Mouse (Mus musculus): ENCODE measurements around the gene Etl4. TPM values are rescaled to one million over a fixed set of nuclear protein-coding genes. Genes with fewer than 3 reads are reported as not detected.
A peak's percentile ranks its signal among the peaks of the same experiment; 100 is the strongest.
"Not testable (repeated sequence)": the region's sequence is repeated elsewhere in the genome, so short reads cannot be mapped to it uniquely, and the experiment has no call there.

Etl4 gene
- total RNA-seq, 1 experiment = 50.8 TPM

- peak overlapping the region; percentile 100 for H3K27ac ChIP-seq (ENCODE audit: insufficient read depth, low read depth, low read length, poor library complexity, severe bottlenecking)
- in situ Hi-C loops (cut with MboI; ENCODE audit: low sequenced_read_pairs in 2 of 2, unreplicated experiment in 2 of 2) = no loop called here
- DNase-seq (ENCODE audit: low read depth, low spot score) = peak; percentile 73
Observed at GRCm38 (mm10) chr2:20672803-20673603, 763.4 kb downstream of the Etl4 start.

GRCm38 (mm10) chr2:20676379-20676778 lies 766.8 kb downstream of the Etl4 start:
- H3K36me3 ChIP-seq (ENCODE audit: control insufficient read depth, insufficient read depth, low read length, poor library complexity, severe bottlenecking) = peaks cover 7% of the 10 kb centered on the region
- DNase-seq (ENCODE audit: low read depth, low spot score) = no peak

More at GRCm38 (mm10) chr2:20672803-20673603, 763.4 kb downstream of the Etl4 start:
- H3K4me1 ChIP-seq (ENCODE audit: control insufficient read depth in 2 of 2, insufficient read depth in 2 of 2, low read length in 2 of 2, poor library complexity in 1 of 2) = peaks cover 9 to 19% of the 10 kb centered on the region in 2 experiments
- H3K36me3 ChIP-seq (ENCODE audit: control insufficient read depth, insufficient read depth, low read length, poor library complexity, severe bottlenecking) = peaks cover 12% of the 10 kb centered on the region
- H3K9ac ChIP-seq (ENCODE audit: insufficient read depth, low read depth, low read length, poor library complexity, severe bottlenecking) = peak overlapping the region; percentile 83
- peak overlapping the region; percentile 41 to 67 for H3K4me3 ChIP-seq (ENCODE audit: insufficient read depth in 1 of 2, low read depth in 1 of 2, low read length in 2 of 2, poor library complexity in 1 of 2, severe bottlenecking in 1 of 2)
- TF ChIP-seq ZC3H11A (IDR thresholded peaks at IDR 0.05; ENCODE audit: borderline replicate concordance, low read depth, low read length) (peak; percentile 58; the same call in 1 of the 2 replicates), HCFC1 (IDR thresholded peaks at IDR 0.05; ENCODE audit: borderline replicate concordance, insufficient read depth, low read length) (no peak)
- no peaks in the 10 kb centered on the region for H3K9me3 ChIP-seq (ENCODE audit: control insufficient read depth, insufficient read depth, low read depth, low read length)

GRCm38 (mm10) chr2:20678793-20679192 lies 769.2 kb downstream of the Etl4 start:
- Histone ChIP-seq H3K27ac (ENCODE audit: insufficient read depth, low read depth, low read length, poor library complexity, severe bottlenecking) (no peak overlapping the region), H3K9me3 (ENCODE audit: control insufficient read depth, insufficient read depth, low read depth, low read length) (no peaks in the 10 kb centered on the region), H3K4me3 (ENCODE audit: insufficient read depth in 1 of 2, low read depth in 1 of 2, low read length in 2 of 2, poor library complexity in 1 of 2, severe bottlenecking in 1 of 2) (no peak overlapping the region), H3K36me3 (ENCODE audit: control insufficient read depth, insufficient read depth, low read length, poor library complexity, severe bottlenecking) (peaks cover 5% of the 10 kb centered on the region), H3K9ac (ENCODE audit: insufficient read depth, low read depth, low read length, poor library complexity, severe bottlenecking) (no peak overlapping the region; the same call in 1 of the 2 replicates), H3K4me1 (ENCODE audit: control insufficient read depth in 2 of 2, insufficient read depth in 2 of 2, low read length in 2 of 2, poor library complexity in 1 of 2) (peaks cover 2 to 12% of the 10 kb centered on the region in 2 experiments; a peak in 3 of 4 replicates)
- in situ Hi-C loops (cut with MboI; ENCODE audit: low sequenced_read_pairs in 2 of 2, unreplicated experiment in 2 of 2) = no loop called here
- no peak for DNase-seq (ENCODE audit: low read depth, low spot score)
- TF ChIP-seq CHD2 (IDR thresholded peaks at IDR 0.05; ENCODE audit: low read depth, low read length) (no peak), MAFK (IDR thresholded peaks at IDR 0.05; ENCODE audit: insufficient read depth, low read depth, low read length) (no peak), ZNF384 (IDR thresholded peaks at IDR 0.05; ENCODE audit: low read depth, low read length) (no peak), ZC3H11A (IDR thresholded peaks at IDR 0.05; ENCODE audit: borderline replicate concordance, low read depth, low read length) (no peak), HCFC1 (IDR thresholded peaks at IDR 0.05; ENCODE audit: borderline replicate concordance, insufficient read depth, low read length) (no peak)

More at GRCm38 (mm10) chr2:20676379-20676778, 766.8 kb downstream of the Etl4 start:
- no peak overlapping the region; the same call in 1 of the 2 replicates for H3K27ac ChIP-seq (ENCODE audit: insufficient read depth, low read depth, low read length, poor library complexity, severe bottlenecking)
- H3K9me3 ChIP-seq (ENCODE audit: control insufficient read depth, insufficient read depth, low read depth, low read length) = no peaks in the 10 kb centered on the region
- H3K4me1 ChIP-seq (ENCODE audit: control insufficient read depth in 2 of 2, insufficient read depth in 2 of 2, low read length in 2 of 2, poor library complexity in 1 of 2) = peaks cover 2 to 14% of the 10 kb centered on the region in 2 experiments; a peak in 3 of 4 replicates
- in situ Hi-C loops (cut with MboI; ENCODE audit: low sequenced_read_pairs in 2 of 2, unreplicated experiment in 2 of 2) = no loop called here
- H3K4me3 ChIP-seq (ENCODE audit: insufficient read depth in 1 of 2, low read depth in 1 of 2, low read length in 2 of 2, poor library complexity in 1 of 2, severe bottlenecking in 1 of 2) = no peak overlapping the region
- TF ChIP-seq ZC3H11A (IDR thresholded peaks at IDR 0.05; ENCODE audit: borderline replicate concordance, low read depth, low read length) (0 out of 2 replicates have a peak, but pooled peaks have one; percentile 12), CHD2 (IDR thresholded peaks at IDR 0.05; ENCODE audit: low read depth, low read length) (no peak)
- H3K9ac ChIP-seq (ENCODE audit: insufficient read depth, low read depth, low read length, poor library complexity, severe bottlenecking) = no peak overlapping the region

- H3K36me3 ChIP-seq (ENCODE audit: control insufficient read depth, insufficient read depth, low read length, poor library complexity, severe bottlenecking); H3K4me1 ChIP-seq (ENCODE audit: control insufficient read depth in 2 of 2, insufficient read depth in 2 of 2, low read length in 2 of 2, poor library complexity in 1 of 2); H3K4me3 ChIP-seq (ENCODE audit: insufficient read depth in 1 of 2, low read depth in 1 of 2, low read length in 2 of 2, poor library complexity in 1 of 2, severe bottlenecking in 1 of 2); in situ Hi-C loops (cut with MboI; ENCODE audit: low sequenced_read_pairs in 2 of 2, unreplicated experiment in 2 of 2); H3K27ac ChIP-seq (ENCODE audit: insufficient read depth, low read depth, low read length, poor library complexity, severe bottlenecking); H3K9ac ChIP-seq (ENCODE audit: insufficient read depth, low read depth, low read length, poor library complexity, severe bottlenecking); DNase-seq (ENCODE audit: low read depth, low spot score); H3K9me3 ChIP-seq (ENCODE audit: control insufficient read depth, insufficient read depth, low read depth, low read length): not testable (repeated sequence)
Observed at GRCm38 (mm10) chr2:20682203-20682602, 772.6 kb downstream of the Etl4 start.

- H3K4me1 ChIP-seq (ENCODE audit: control insufficient read depth in 2 of 2, insufficient read depth in 2 of 2, low read length in 2 of 2, poor library complexity in 1 of 2) = peaks cover 19 to 28% of the 10 kb centered on the region in 2 experiments
- in situ Hi-C loops (cut with MboI; ENCODE audit: low sequenced_read_pairs in 2 of 2, unreplicated experiment in 2 of 2) = no loop called here
- DNase-seq (ENCODE audit: low read depth, low spot score) = peak; percentile 69
- H3K9ac ChIP-seq (ENCODE audit: insufficient read depth, low read depth, low read length, poor library complexity, severe bottlenecking) = no peak overlapping the region
- no peak for TF ChIP-seq HCFC1 (IDR thresholded peaks at IDR 0.05; ENCODE audit: borderline replicate concordance, insufficient read depth, low read length)
- TF ChIP-seq ZNF384 (IDR thresholded peaks at IDR 0.05; ENCODE audit: low read depth, low read length) = no peak
- no peak for TF ChIP-seq ZC3H11A (IDR thresholded peaks at IDR 0.05; ENCODE audit: borderline replicate concordance, low read depth, low read length)
- TF ChIP-seq CHD2 (IDR thresholded peaks at IDR 0.05; ENCODE audit: low read depth, low read length) = 0 out of 2 replicates have a peak, but pooled peaks have one; percentile 15
- no peak for TF ChIP-seq MAFK (IDR thresholded peaks at IDR 0.05; ENCODE audit: insufficient read depth, low read depth, low read length)
- H3K27ac ChIP-seq (ENCODE audit: insufficient read depth, low read depth, low read length, poor library complexity, severe bottlenecking) = no peak overlapping the region
- 0 out of 2 replicates have a peak, but pooled peaks cover 2% of the 10 kb centered on the region for H3K36me3 ChIP-seq (ENCODE audit: control insufficient read depth, insufficient read depth, low read length, poor library complexity, severe bottlenecking)
- no peak overlapping the region for H3K4me3 ChIP-seq (ENCODE audit: insufficient read depth in 1 of 2, low read depth in 1 of 2, low read length in 2 of 2, poor library complexity in 1 of 2, severe bottlenecking in 1 of 2)
- no peaks in the 10 kb centered on the region for H3K9me3 ChIP-seq (ENCODE audit: control insufficient read depth, insufficient read depth, low read depth, low read length)
Observed at GRCm38 (mm10) chr2:20689389-20689788, 779.8 kb downstream of the Etl4 start.

Measured in ES-E14 (cell line).